Mouse (Mus musculus) adrenal gland, adult 18-20 months (tissue): ENCODE results near the gene Rgs4. TPM values are rescaled to one million over a fixed set of nuclear protein-coding genes. Genes with fewer than 3 reads are reported as not detected.

Source experiments
- DNase-seq, 2 experiments: peaks; one replicate each; pipeline ENCODE4 v3.0.0; 2021 to 2022; ENCODE audit warnings: low spot score in 2 of 2
- total RNA-seq, 2 experiments: library from RNA; stranded (reverse); gene quantifications; 1 replicate in 1 of 2; 2 replicates in 1 of 2; pipeline ENCODE4 v1.2.3; 2021

Gene Rgs4
- total RNA-seq, 2 experiments from 2014 or later: 45.4 to 52.3 TPM

DNA sequence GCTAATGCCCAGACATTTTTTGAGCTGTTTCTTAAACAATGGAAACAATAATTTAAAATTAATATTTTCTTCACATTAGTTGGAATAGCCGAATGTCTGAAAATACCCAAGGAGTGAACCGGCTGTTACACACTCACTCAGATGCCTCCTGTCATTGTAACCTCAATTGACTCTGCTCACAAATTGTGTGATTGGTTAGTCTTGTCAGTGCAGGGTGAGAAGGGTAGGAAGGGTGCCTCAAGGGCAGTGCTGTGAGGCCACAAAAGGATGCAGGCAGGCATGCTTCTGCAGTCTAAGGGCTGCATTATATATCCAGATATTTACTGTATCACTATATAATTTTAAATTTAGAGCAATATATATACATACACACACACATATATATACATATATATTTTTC is 54.4 kb downstream of the Rgs4 start:
- DNase-seq: no peak

Other genes with a start within 250 kb of the Rgs4 start
- gene Nuf2, start 216.2 kb downstream of the Rgs4 start, total RNA-seq: 1 to 10 TPM in 1 of 2 experiments, under 1 TPM in 1; 0.48 to 1.1 TPM
- 10 to 100 TPM; 26.0 to 66.4 TPM for gene Rgs5, start 92.1 kb downstream of the Rgs4 start, total RNA-seq
- under 1 TPM; 0.23 to 0.29 TPM for gene Ccdc190, start 181.0 kb upstream of the Rgs4 start, total RNA-seq
- gene Hsd17b7, start 221.6 kb upstream of the Rgs4 start, total RNA-seq: 10 to 100 TPM; 16.6 to 95.1 TPM